Mouse (Mus musculus) myocyte (in vitro differentiated cells): ENCODE measurements around the gene Hmga2. TPM values are rescaled to one million over a fixed set of nuclear protein-coding genes. Genes with fewer than 3 reads are reported as not detected.

Source experiments
- H3K27me3 ChIP-seq: one replicate; pipeline ENCODE4 v1.6.1; 2011; ENCODE audit not compliant: control insufficient read depth, insufficient read depth, insufficient read length
- H3K36me3 ChIP-seq: one replicate; pipeline ENCODE4 v1.6.1; 2011; ENCODE audit not compliant: control insufficient read depth, insufficient read depth
- H3K4me2 ChIP-seq: one replicate; pipeline ENCODE4 v1.6.1; 2011; ENCODE audit warnings: low read depth, control low read depth
- H3K4me3 ChIP-seq: one replicate; pipeline ENCODE4 v1.5.1; 2011; ENCODE audit warnings: mild to moderate bottlenecking, control low read depth, moderate library complexity
- H3K79me2 ChIP-seq: one replicate; pipeline ENCODE4 v1.6.1; 2011; ENCODE audit not compliant: control insufficient read depth, insufficient read depth
- H3ac ChIP-seq: one replicate; pipeline ENCODE4 v1.6.1; 2011; ENCODE audit not compliant: control insufficient read depth, insufficient read length
- CEBPB ChIP-seq: IDR thresholded peaks from 2 replicates; pipeline ENCODE4 v1.6.1; 2011; ENCODE audit warnings: mild to moderate bottlenecking, moderate library complexity; ENCODE audit not compliant: poor library complexity, insufficient read depth, severe bottlenecking
- E2F4 ChIP-seq: IDR thresholded peaks from one replicate; pipeline ENCODE4 v1.6.1; 2011; ENCODE audit warnings: mild to moderate bottlenecking, control low read depth, moderate library complexity; ENCODE audit not compliant: insufficient read depth
- MAX ChIP-seq: IDR thresholded peaks from one replicate; pipeline ENCODE4 v1.6.1; 2011; ENCODE audit warnings: low read depth, mild to moderate bottlenecking, control low read depth
- MYOD1 ChIP-seq, 3 experiments: IDR thresholded peaks; one replicate each; pipeline ENCODE4 v1.6.1; 2011; ENCODE audit warnings: control low read depth in 2 of 3, low read depth in 2 of 3, mild to moderate bottlenecking in 2 of 3, moderate library complexity in 1 of 3; ENCODE audit not compliant: insufficient read length in 2 of 3, control insufficient read depth in 1 of 3
- MYOG ChIP-seq, 3 experiments: IDR thresholded peaks; one replicate each; pipeline ENCODE4 v1.6.1; 2011; ENCODE audit warnings: control low read depth in 2 of 3, low read depth in 2 of 3, mild to moderate bottlenecking in 2 of 3; ENCODE audit not compliant: insufficient read length in 2 of 3, control insufficient read depth in 1 of 3, insufficient read depth in 1 of 3
- POLR2A ChIP-seq: IDR thresholded peaks from one replicate; pipeline ENCODE4 v1.6.1; 2011; ENCODE audit warnings: low read depth, mild to moderate bottlenecking, control low read depth, moderate library complexity; ENCODE audit not compliant: insufficient read length
- POLR2AphosphoS2 ChIP-seq: IDR thresholded peaks from one replicate; pipeline ENCODE4 v1.6.1; 2011; ENCODE audit warnings: low read depth, control low read depth; ENCODE audit not compliant: insufficient read length
- REST ChIP-seq: IDR thresholded peaks from one replicate; pipeline ENCODE4 v1.6.1; 2011; ENCODE audit warnings: mild to moderate bottlenecking, control low read depth, moderate library complexity; ENCODE audit not compliant: insufficient read depth, insufficient read length
- SRF ChIP-seq: IDR thresholded peaks from one replicate; pipeline ENCODE4 v1.6.1; 2011; ENCODE audit warnings: low read depth; ENCODE audit not compliant: control insufficient read depth, insufficient read length
- TCF12 ChIP-seq: IDR thresholded peaks from one replicate; pipeline ENCODE4 v1.6.1; 2011; ENCODE audit warnings: mild to moderate bottlenecking, control low read depth; ENCODE audit not compliant: poor library complexity, insufficient read depth, severe bottlenecking
- TCF3 ChIP-seq: IDR thresholded peaks from one replicate; pipeline ENCODE4 v1.6.1; 2011; ENCODE audit warnings: low read depth, control low read depth; ENCODE audit not compliant: insufficient read length
- USF1 ChIP-seq: IDR thresholded peaks from one replicate; pipeline ENCODE4 v1.6.1; 2011; ENCODE audit warnings: low read depth, mild to moderate bottlenecking, control low read depth, moderate library complexity
- polyA plus RNA-seq: library from polyadenylated mRNA; unstranded; fragments of >200 nt; fragmentation: generic; extraction: Trizol; gene quantifications from one replicate; pipeline ENCODE4 v1.2.1, GENCODE M21; 2012; ENCODE audit warnings: missing spikeins

The Hmga2 gene
- polyA plus RNA-seq, 1 experiment, result 4.3 TPM

GRCm38 (mm10) chr10:120401787-120402186 is 74.5 kb downstream of the Hmga2 start:
- no peak for TF ChIP-seq CEBPB
- no peak for TF ChIP-seq TCF3
- TF ChIP-seq POLR2AphosphoS2, result no peak
- TF ChIP-seq MYOG (IDR thresholded peaks at IDR 0.05; ENCODE audit: control insufficient read depth in 1 of 3, insufficient read depth in 1 of 3, insufficient read length in 2 of 3, low read depth in 2 of 3), result no peak
- no peak for TF ChIP-seq MAX
- no peak for TF ChIP-seq USF1
- no peak for TF ChIP-seq TCF12
- Histone ChIP-seq H3ac (no peak overlapping the region), H3K27me3 (no peaks in the 10 kb centered on the region), H3K36me3 (peaks cover 4% of the 10 kb centered on the region), H3K4me3 (no peak overlapping the region), H3K79me2 (peaks cover 77% of the 10 kb centered on the region), H3K4me2 (no peak overlapping the region)

GRCm38 (mm10) chr10:120399846-120400510 is 76.3 kb downstream of the Hmga2 start:
- H3K79me2 ChIP-seq, result peaks cover 61% of the 10 kb centered on the region
- H3K4me3 ChIP-seq, result no peak overlapping the region
- no peak overlapping the region for H3K4me2 ChIP-seq
- peaks cover 4% of the 10 kb centered on the region for H3K36me3 ChIP-seq
- TF ChIP-seq MYOD1 (IDR thresholded peaks at IDR 0.05; ENCODE audit: control insufficient read depth in 1 of 3, insufficient read length in 2 of 3, low read depth in 2 of 3) (no peak), E2F4 (no peak), TCF12 (no peak), USF1 (no peak)
- no peak overlapping the region for H3ac ChIP-seq
- H3K27me3 ChIP-seq, result no peaks in the 10 kb centered on the region

GRCm38 (mm10) chr10:120398745-120399144 is 77.5 kb downstream of the Hmga2 start:
- Histone ChIP-seq H3K27me3 (no peaks in the 10 kb centered on the region), H3K79me2 (peaks cover 49% of the 10 kb centered on the region), H3ac (no peak overlapping the region), H3K4me2 (no peak overlapping the region), H3K4me3 (no peak overlapping the region), H3K36me3 (peaks cover 4% of the 10 kb centered on the region)
- no peak for TF ChIP-seq SRF
- TF ChIP-seq MYOD1 (IDR thresholded peaks at IDR 0.05; ENCODE audit: control insufficient read depth in 1 of 3, insufficient read length in 2 of 3, low read depth in 2 of 3), result no peak
- TF ChIP-seq USF1, result no peak

- Histone ChIP-seq H3K79me2 (peaks cover 39% of the 10 kb centered on the region), H3K4me2 (no peak overlapping the region), H3K36me3 (peaks cover 8% of the 10 kb centered on the region), H3ac (no peak overlapping the region), H3K4me3 (no peak overlapping the region), H3K27me3 (no peaks in the 10 kb centered on the region)
- no peak for TF ChIP-seq REST
- no peak for TF ChIP-seq MYOD1 (IDR thresholded peaks at IDR 0.05; ENCODE audit: control insufficient read depth in 1 of 3, insufficient read length in 2 of 3, low read depth in 2 of 3)
- no peak for TF ChIP-seq POLR2A
- TF ChIP-seq TCF12, result no peak
- no peak for TF ChIP-seq MAX
- TF ChIP-seq USF1, result no peak
- no peak for TF ChIP-seq TCF3
- no peak for TF ChIP-seq POLR2AphosphoS2
- TF ChIP-seq CEBPB, result no peak
- no peak for TF ChIP-seq MYOG (IDR thresholded peaks at IDR 0.05; ENCODE audit: control insufficient read depth in 1 of 3, insufficient read depth in 1 of 3, insufficient read length in 2 of 3, low read depth in 2 of 3)
- TF ChIP-seq E2F4, result no peak
- TF ChIP-seq SRF, result no peak
These were observed 79.0 kb downstream of the Hmga2 start for GRCm38 (mm10) chr10:120397211-120397631.

- peaks cover 9% of the 10 kb centered on the region for H3K36me3 ChIP-seq
These were observed 80.7 kb downstream of the Hmga2 start for GRCm38 (mm10) chr10:120395550-120395949.

More at GRCm38 (mm10) chr10:120395550-120395949, 80.7 kb downstream of the Hmga2 start:
- H3K4me3 ChIP-seq, result no peak overlapping the region
- H3K27me3 ChIP-seq, result no peaks in the 10 kb centered on the region
- H3K4me2 ChIP-seq, result no peak overlapping the region
- H3ac ChIP-seq, result no peak overlapping the region
- TF ChIP-seq MYOG (IDR thresholded peaks at IDR 0.05; ENCODE audit: control insufficient read depth in 1 of 3, insufficient read depth in 1 of 3, insufficient read length in 2 of 3, low read depth in 2 of 3) (no peak), CEBPB (no peak), USF1 (no peak), POLR2A (no peak), MAX (no peak), E2F4 (no peak), TCF12 (no peak), POLR2AphosphoS2 (no peak), TCF3 (no peak), MYOD1 (IDR thresholded peaks at IDR 0.05; ENCODE audit: control insufficient read depth in 1 of 3, insufficient read length in 2 of 3, low read depth in 2 of 3) (no peak), SRF (no peak), REST (no peak)
- peaks cover 30% of the 10 kb centered on the region for H3K79me2 ChIP-seq
